Mouse (Mus musculus): ENCODE data around the gene Trim14.

- TF ChIP-seq CTCF (IDR thresholded peaks at IDR 0.05; ENCODE audit: low read depth, low read length) (no peak), TAL1 (conservative IDR thresholded peaks at IDR 0.05; ENCODE audit: low read depth, low read length) (no peak), POLR2AphosphoS5 (IDR thresholded peaks at IDR 0.05; ENCODE audit: insufficient replicate concordance, low read depth, low read length) (no peak), GATA1 (IDR thresholded peaks at IDR 0.05; ENCODE audit: borderline replicate concordance, low read length) (no peak), GATA2 (IDR thresholded peaks at IDR 0.05; ENCODE audit: borderline replicate concordance, low read depth, low read length) (no peak)
Observed at GRCm38 (mm10) chr4:46523324-46523723, 12.6 kb downstream of the Trim14 start.
